Mouse (Mus musculus) intestine, embryonic 14.5 days (tissue): ENCODE results near the gene Hexb. TPM values are rescaled to one million over a fixed set of nuclear protein-coding genes. Genes with fewer than 3 reads are reported as not detected.
"Not testable (repeated sequence)": the region's sequence is repeated elsewhere in the genome, so short reads cannot be mapped to it uniquely, and the experiment has no call there.

Experiments used
- ATAC-seq: fragments of 200-750 bp; cut with Nextera tagmentation; replicated peaks from 2 replicates; pipeline ENCODE4 v1.8.0; 2017; ENCODE audit warnings: low read depth, moderate number of reproducible peaks, moderate TSS enrichment, moderate library complexity; ENCODE audit not compliant: low FRiP score, low TSS enrichment
- DNase-seq: peaks from one replicate; pipeline ENCODE4 v3.0.0-alpha.2; 2018; ENCODE audit warnings: low spot score
- H3K27ac ChIP-seq: fragments of 300-500 bp; sonication (generic); 2 replicates; pipeline ENCODE4 v1.5.1; 2014; ENCODE audit warnings: low read depth, mild to moderate bottlenecking, control low read depth
- H3K27me3 ChIP-seq: fragments of 300-500 bp; sonication (generic); replicated peaks from 2 replicates; pipeline ENCODE4 v1.6.1; 2014; ENCODE audit warnings: low read length, control low read depth; ENCODE audit not compliant: control insufficient read depth, insufficient read depth
- H3K36me3 ChIP-seq: fragments of 300-500 bp; sonication (generic); 2 replicates; pipeline ENCODE4 v1.6.1; 2014; ENCODE audit warnings: low read length, control low read depth; ENCODE audit not compliant: control insufficient read depth, insufficient read depth
- H3K4me1 ChIP-seq: fragments of 300-500 bp; sonication (generic); replicated peaks from 2 replicates; pipeline ENCODE4 v1.6.1; 2014; ENCODE audit warnings: low read length, control low read depth, mixed read lengths; ENCODE audit not compliant: control insufficient read depth, insufficient read depth
- H3K4me2 ChIP-seq: fragments of 300-500 bp; sonication (generic); 2 replicates; pipeline ENCODE4 v1.6.1; 2014; ENCODE audit warnings: low read length
- H3K4me3 ChIP-seq: fragments of 300-500 bp; sonication (generic); 2 replicates; pipeline ENCODE4 v1.5.1; 2014; ENCODE audit warnings: low read depth, low read length, control low read depth, mixed read lengths
- H3K9ac ChIP-seq: fragments of 300-500 bp; sonication (generic); 2 replicates; pipeline ENCODE4 v1.6.1; 2014; ENCODE audit warnings: mild to moderate bottlenecking, low read length
- H3K9me3 ChIP-seq: fragments of 300-500 bp; sonication (generic); 2 replicates; pipeline ENCODE4 v1.6.1; 2016; ENCODE audit warnings: low read length, control low read depth; ENCODE audit not compliant: control insufficient read depth
- WGBS: fragments of 180-500 bp; shearing (Covaris S2); extraction: QIAGEN DNeasy Blood & Tissue Kit; methylation state at CpG from one replicate; pipeline ENCODE4 v1.1.7; 2014; 5-methylcytosine and 5-hydroxymethylcytosine counted together
- polyA plus RNA-seq: library from polyadenylated mRNA; unstranded; fragments of >200 nt; fragmentation: Nextera tagmentation; extraction: Ambion mirVana; gene quantifications from 2 replicates; pipeline ENCODE4 v1.2.1, GENCODE M21; 2014

Hexb gene
- polyA plus RNA-seq, 1 experiment from 2014 or later: 52.4 TPM

- peak; percentile 94 for ATAC-seq
- under 1% methylated on average over 57 of the region's 57 CpGs for WGBS
Observed at GRCm38 (mm10) chr13:97137466-97138400, 60.4 kb downstream of the Hexb start, which contains the start of the genes Gfm2 and Nsa2. Gene Gfm2 (plus strand): TSS chr13:97137937. Gene Nsa2 (minus strand): TSS chr13:97137937.

DNA sequence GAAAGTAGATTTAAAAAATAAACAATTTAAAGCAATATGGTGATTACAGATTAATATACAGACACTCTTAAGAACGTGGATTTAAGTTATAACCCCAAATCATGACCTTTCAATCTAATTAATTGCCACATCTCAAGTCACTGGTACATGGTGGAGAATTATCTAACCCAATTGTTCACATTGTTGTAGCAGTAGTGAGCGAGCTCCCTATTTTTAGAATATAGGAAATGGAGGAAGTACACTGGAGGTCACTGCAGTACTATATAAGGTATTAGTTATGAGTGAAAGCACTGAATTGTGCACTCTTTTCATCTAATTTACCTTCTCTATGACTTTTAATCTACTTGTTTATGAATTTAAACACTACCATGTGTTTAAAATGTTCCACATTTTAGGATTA lies 67.7 kb downstream of the Hexb start:
- H3K27me3 ChIP-seq, H3K9me3 ChIP-seq, H3K4me3 ChIP-seq, H3K9ac ChIP-seq, ATAC-seq, DNase-seq, H3K4me2 ChIP-seq, H3K27ac ChIP-seq, H3K4me1 ChIP-seq: not testable (repeated sequence)
- no CpG with 5 or more reads among the region's 2 CpGs for WGBS
- H3K36me3 ChIP-seq: peaks cover 45% of the 10 kb centered on the region

More at GRCm38 (mm10) chr13:97137466-97138400, 60.4 kb downstream of the Hexb start, which contains the start of the genes Gfm2 and Nsa2:
- Histone ChIP-seq H3K27me3 (no peaks in the 10 kb centered on the region), H3K9me3 (no peaks in the 10 kb centered on the region), H3K27ac (peak within 1 kb of the TSS; percentile 71; the same call in 1 of the 2 replicates), H3K4me2 (peak within 1 kb of the TSS; percentile 75), H3K9ac (peak within 1 kb of the TSS; percentile 85), H3K4me3 (peak within 1 kb of the TSS; percentile 95), H3K36me3 (peaks cover 28% of the 10 kb centered on the region), H3K4me1 (peaks cover 3% of the 10 kb centered on the region; the same call in 1 of the 2 replicates)
- peak; percentile 92 for DNase-seq

- not testable (repeated sequence) for H3K4me3 ChIP-seq, H3K27ac ChIP-seq, DNase-seq, H3K27me3 ChIP-seq, H3K9me3 ChIP-seq, H3K9ac ChIP-seq, H3K4me1 ChIP-seq, ATAC-seq, H3K4me2 ChIP-seq
- WGBS: 89% methylated on average over 2 of the region's 4 CpGs
- peaks cover 39% of the 10 kb centered on the region for H3K36me3 ChIP-seq
Observed at GRCm38 (mm10) chr13:97129654-97130053, 68.5 kb downstream of the Hexb start.

Other genes with a start within 250 kb of the Hexb start
- not detected in 2 replicates for gene 1700029F12Rik, start 164.0 kb downstream of the Hexb start, polyA plus RNA-seq
- 5.5 and 7.0 TPM in 2 replicates for gene Fam169a, start 131.1 kb downstream of the Hexb start, polyA plus RNA-seq
- 3.7 and 5.9 TPM in 2 replicates for gene Gm6169, start 99.1 kb downstream of the Hexb start, polyA plus RNA-seq
- gene Gfm2, start 60.4 kb downstream of the Hexb start, polyA plus RNA-seq: 31.3 and 36.9 TPM in 2 replicates
- gene Nsa2, start 60.4 kb downstream of the Hexb start, polyA plus RNA-seq: 80.4 TPM in 2 replicates
- 6.6 and 8.2 TPM in 2 replicates for gene Enc1, start 42.7 kb upstream of the Hexb start, polyA plus RNA-seq